Mouse (Mus musculus) layer of hippocampus, postnatal 36 days (tissue): ENCODE measurements around the gene Maff. TPM values are rescaled to one million over a fixed set of nuclear protein-coding genes. Genes with fewer than 3 reads are reported as not detected.
A peak's percentile ranks its signal among the peaks of the same experiment; 100 is the strongest.

ENCODE experiments used
- DNase-seq, 2 experiments: peaks; one replicate each; pipeline ENCODE4 v3.0.0; 2022
- total RNA-seq, 2 experiments: library from RNA; stranded (reverse); gene quantifications; 2 replicates each; pipeline ENCODE4 v1.2.3; 2021

Gene Maff
- total RNA-seq, 2 experiments from 2014 or later, result 1.4 to 2.3 TPM

- DNase-seq, result no peak
Observed at GRCm38 (mm10) chr15:79364120-79364519, 17.7 kb downstream of the Maff start.

- DNase-seq, result no peak
Observed at GRCm38 (mm10) chr15:79365068-79365467, 18.6 kb downstream of the Maff start.

GRCm38 (mm10) chr15:79366402-79366801, 20.0 kb downstream of the Maff start:
- no peak for DNase-seq

- no peak for DNase-seq
Observed at GRCm38 (mm10) chr15:79368313-79368811, 21.9 kb downstream of the Maff start.

GRCm38 (mm10) chr15:79368861-79369440, 22.5 kb downstream of the Maff start:
- DNase-seq, result no peak

- DNase-seq, result no peak
Observed at GRCm38 (mm10) chr15:79369452-79370280, 23.2 kb downstream of the Maff start.

GRCm38 (mm10) chr15:79370281-79370843, 23.9 kb downstream of the Maff start:
- no peak for DNase-seq

GRCm38 (mm10) chr15:79374760-79375159, 28.3 kb downstream of the Maff start:
- DNase-seq, result no peak

GRCm38 (mm10) chr15:79377681-79378080, 31.3 kb downstream of the Maff start:
- peak; percentile 41 to 64 for DNase-seq

GRCm38 (mm10) chr15:79378608-79379007, 32.2 kb downstream of the Maff start:
- DNase-seq, result no peak

- no peak for DNase-seq
Observed at GRCm38 (mm10) chr15:79379658-79380057, 33.2 kb downstream of the Maff start.

- DNase-seq, result peak in 1 of 2 experiments; percentile 38
Observed at GRCm38 (mm10) chr15:79380468-79381444, 34.3 kb downstream of the Maff start.

GRCm38 (mm10) chr15:79381644-79382043, 35.2 kb downstream of the Maff start:
- DNase-seq, result no peak

GRCm38 (mm10) chr15:79387081-79387480, 40.7 kb downstream of the Maff start:
- DNase-seq, result no peak

- DNase-seq, result no peak
Observed at GRCm38 (mm10) chr15:79387611-79388010, 41.2 kb downstream of the Maff start.

GRCm38 (mm10) chr15:79388171-79388570, 41.8 kb downstream of the Maff start:
- DNase-seq, result no peak

GRCm38 (mm10) chr15:79390434-79390833, 44.0 kb downstream of the Maff start:
- no peak for DNase-seq

- peak in 1 of 2 experiments; percentile 18 for DNase-seq
Observed at GRCm38 (mm10) chr15:79391447-79392093, 45.1 kb downstream of the Maff start.

GRCm38 (mm10) chr15:79392527-79392926, 46.1 kb downstream of the Maff start:
- no peak for DNase-seq

GRCm38 (mm10) chr15:79393101-79393500, 46.7 kb downstream of the Maff start:
- no peak for DNase-seq

GRCm38 (mm10) chr15:79394842-79395241, 48.4 kb downstream of the Maff start:
- no peak for DNase-seq

- no peak for DNase-seq
Observed at GRCm38 (mm10) chr15:79395281-79395680, 48.9 kb downstream of the Maff start.
